8 mouse cellular contexts compared by ENCODE assay signal in genomic region chr12:12261987-12262971, GRCm38 (mm10). TPM values are rescaled to one million over a fixed set of nuclear protein-coding genes. Genes with fewer than 3 reads are reported as not detected.
DNase-seq lines count a peak whose midpoint lies in the region; ATAC-seq and TF ChIP-seq lines count a peak whose summit lies in the region.

TSS of gene Fam49a (plus strand) at chr12:12262139.

- no peaks in the 10 kb centered on the region for H3K27me3 ChIP-seq in intestine, postnatal 0 days (replicated peaks; ENCODE audit: control insufficient read depth, insufficient read depth, low read length)
- peaks cover 8% of the 10 kb centered on the region; the same call in 1 of the 2 replicates for H3K27me3 ChIP-seq in limb, embryonic 12.5 days
- peaks cover 6% of the 10 kb centered on the region; the same call in 1 of the 2 replicates for H3K27me3 ChIP-seq in midbrain, embryonic 12.5 days

- no peaks in the 10 kb centered on the region for H3K36me3 ChIP-seq in intestine, postnatal 0 days (ENCODE audit: control insufficient read depth, insufficient read depth)
- no peaks in the 10 kb centered on the region for H3K36me3 ChIP-seq in limb, embryonic 12.5 days
- no peaks in the 10 kb centered on the region for H3K36me3 ChIP-seq in midbrain, embryonic 12.5 days

- peak within 1 kb of the TSS; percentile 57 for H3K9ac ChIP-seq in intestine, postnatal 0 days (ENCODE audit: low read depth, low read length)
- H3K9ac ChIP-seq in limb, embryonic 12.5 days (replicated peaks): peak within 1 kb of the TSS; percentile 72
- peak within 1 kb of the TSS; percentile 76 for H3K9ac ChIP-seq in midbrain, embryonic 12.5 days (replicated peaks)

- H3K4me2 ChIP-seq in intestine, postnatal 0 days (replicated peaks; ENCODE audit: low read depth): peak within 1 kb of the TSS; percentile 87
- H3K4me2 ChIP-seq in limb, embryonic 12.5 days: peak within 1 kb of the TSS; percentile 83
- H3K4me2 ChIP-seq in midbrain, embryonic 12.5 days (replicated peaks): peak within 1 kb of the TSS; percentile 83

- WGBS in intestine, postnatal 0 days: 1% methylated on average over 56 of the region's 62 CpGs
- WGBS in limb, embryonic 12.5 days: under 1% methylated on average over 59 of the region's 62 CpGs
- 1% methylated on average over 59 of the region's 62 CpGs for WGBS in midbrain, embryonic 12.5 days

- DNase-seq in adrenal gland, postnatal 10 days: peak; percentile 92
- DNase-seq in embryo, embryonic 11.5 days (ENCODE audit: low read depth, low spot score): peak; percentile 42
- DNase-seq in heart, adult 11 months: peak; percentile 99
- DNase-seq in spleen, adult 18-20 months: peak; percentile 68 to 77
- DNase-seq in adipocyte (ENCODE audit: low spot score): no peak

- no peak within 1 kb of the TSS for H3K27ac ChIP-seq in intestine, postnatal 0 days (ENCODE audit: low read depth, low read length)
- no peak within 1 kb of the TSS for H3K27ac ChIP-seq in limb, embryonic 12.5 days
- peak within 1 kb of the TSS; percentile 31; the same call in 1 of the 2 replicates for H3K27ac ChIP-seq in midbrain, embryonic 12.5 days (replicated peaks)

- peak; percentile 65; the same call in 1 of the 2 replicates for ATAC-seq in intestine, postnatal 0 days
- peak; percentile 76 for ATAC-seq in limb, embryonic 12.5 days (ENCODE audit: insufficient number of reproducible peaks, insufficient read depth, low FRiP score, low TSS enrichment, low read depth)
- peak; percentile 89 for ATAC-seq in midbrain, embryonic 12.5 days (ENCODE audit: low FRiP score, low read depth)

- no peaks in the 10 kb centered on the region for H3K4me1 ChIP-seq in intestine, postnatal 0 days (replicated peaks; ENCODE audit: control insufficient read depth, insufficient read depth, low read length)
- peaks cover 16% of the 10 kb centered on the region for H3K4me1 ChIP-seq in limb, embryonic 12.5 days (replicated peaks)
- peaks cover 24% of the 10 kb centered on the region for H3K4me1 ChIP-seq in midbrain, embryonic 12.5 days

- H3K4me3 ChIP-seq in intestine, postnatal 0 days (ENCODE audit: low read depth, low read length): peak within 1 kb of the TSS; percentile 59
- peak within 1 kb of the TSS; percentile 66 for H3K4me3 ChIP-seq in limb, embryonic 12.5 days (replicated peaks)
- peak within 1 kb of the TSS; percentile 70 for H3K4me3 ChIP-seq in midbrain, embryonic 12.5 days

- H3K9me3 ChIP-seq in intestine, postnatal 0 days (ENCODE audit: control insufficient read depth): no peaks in the 10 kb centered on the region
- H3K9me3 ChIP-seq in limb, embryonic 12.5 days: no peaks in the 10 kb centered on the region
- no peaks in the 10 kb centered on the region for H3K9me3 ChIP-seq in midbrain, embryonic 12.5 days

- TF ChIP-seq CTCF in intestine, postnatal 0 days (IDR thresholded peaks at IDR 0.05; ENCODE audit: low read depth): peak; percentile 27

RNA-seq across cellular contexts. Expression of gene Fam49a, which starts in this region (rescaled TPM):
- 10 to 100 TPM; 18.5 to 19.9 TPM for total RNA-seq in adrenal gland, postnatal 10 days (2021)
- 4.2 and 4.4 TPM in 2 replicates for polyA plus RNA-seq in intestine, postnatal 0 days (2015; fragmentation: Nextera tagmentation; extraction: Ambion mirVana)
- polyA plus RNA-seq in limb, embryonic 12.5 days (2016; fragmentation: Nextera tagmentation; extraction: Ambion mirVana): 6.9 and 7.4 TPM in 2 replicates
- polyA plus RNA-seq in midbrain, embryonic 12.5 days (2016; fragmentation: Nextera tagmentation; extraction: Ambion mirVana): 16.8 and 19.4 TPM in 2 replicates
